Mouse (Mus musculus) cortical plate, adult 2 months (tissue): Measurements from ENCODE around the gene Olfr453. TPM values are rescaled to one million over a fixed set of nuclear protein-coding genes. Genes with fewer than 3 reads are reported as not detected.

Experiments
- H3K27ac ChIP-seq: fragments of 200-500 bp; 2 replicates; pipeline ENCODE4 v1.5.1; 2012; ENCODE audit warnings: low read length, control low read depth, inconsistent platforms; ENCODE audit not compliant: insufficient read depth
- H3K4me1 ChIP-seq: fragments of 200-500 bp; 2 replicates; pipeline ENCODE4 v1.6.1; 2011; ENCODE audit warnings: low read length; ENCODE audit not compliant: control insufficient read depth, insufficient read depth
- H3K4me3 ChIP-seq: fragments of 200-500 bp; 2 replicates; pipeline ENCODE4 v1.5.1; 2011; ENCODE audit warnings: mild to moderate bottlenecking, low read length, control low read depth; ENCODE audit not compliant: insufficient read depth
- CTCF ChIP-seq: fragments of 200-500 bp; IDR thresholded peaks from 2 replicates; pipeline ENCODE4 v1.5.1; 2011; ENCODE audit warnings: mild to moderate bottlenecking, control low read depth, low read length; ENCODE audit not compliant: insufficient read depth; ENCODE audit errors: extremely low read depth
- POLR2A ChIP-seq: fragments of 200-500 bp; IDR thresholded peaks from 2 replicates; pipeline ENCODE4 v1.6.1; 2011; ENCODE audit warnings: mild to moderate bottlenecking, low read length, control low read depth; ENCODE audit not compliant: insufficient read depth; ENCODE audit errors: extremely low read depth
- polyA plus RNA-seq: library from polyadenylated mRNA; depleted of rRNA; stranded (reverse); fragments of >200 nt; gene quantifications from 2 replicates; pipeline ENCODE4 v1.2.3, GENCODE M21; 2012; rRNA removed

Gene Olfr453
- polyA plus RNA-seq, 1 experiment, result not detected

DNA sequence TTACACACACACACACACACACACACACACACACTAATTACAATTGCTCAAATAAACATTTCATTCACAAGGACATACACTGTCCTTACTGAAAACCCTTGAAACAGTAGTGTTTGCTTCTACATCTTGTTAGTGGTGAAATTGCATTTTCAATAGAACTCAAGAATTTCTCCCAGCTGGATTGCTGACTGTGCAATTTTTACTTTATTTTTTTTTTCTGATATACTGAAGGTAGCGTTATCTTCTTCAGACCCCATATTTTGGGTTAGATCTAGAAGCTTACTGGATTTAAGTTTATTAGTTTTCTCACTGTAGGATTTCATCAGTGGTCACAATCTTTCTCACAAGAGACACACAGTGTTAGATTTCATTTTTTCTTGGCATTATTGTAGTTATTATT lies 37.9 kb downstream of the Olfr453 start:
- H3K4me3 ChIP-seq, result no peak overlapping the region

DNA sequence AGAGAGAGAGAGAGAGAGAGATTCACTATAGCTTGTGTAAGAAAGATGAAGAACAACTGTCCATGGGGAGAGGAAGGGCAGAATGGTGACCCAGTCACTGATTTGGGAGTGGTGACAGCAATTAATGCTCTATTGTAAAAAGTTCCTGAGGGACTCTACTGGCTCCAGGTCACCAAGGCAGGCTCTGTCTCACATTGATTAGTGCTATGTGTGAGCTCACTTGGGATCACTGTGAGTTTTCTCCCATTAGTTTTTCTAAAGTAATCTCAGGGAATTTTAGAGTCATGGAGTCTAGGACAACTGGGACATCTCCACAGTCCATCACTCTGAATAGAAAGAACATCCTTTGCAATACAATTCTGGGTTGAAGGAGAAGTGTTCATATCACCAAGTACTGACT lies 45.6 kb downstream of the Olfr453 start, which contains the start of gene Olfr452:
Gene Olfr452, plus strand, starts transcription at position 301 of the 400 bp plus-strand sequence.
- H3K4me1 ChIP-seq, result no peaks in the 10 kb centered on the region
- H3K4me3 ChIP-seq, result no peak within 1 kb of the TSS
- H3K27ac ChIP-seq, result no peak within 1 kb of the TSS
- TF ChIP-seq CTCF, result no peak
- no peak for TF ChIP-seq POLR2A

More for the DNA sequence above, 37.9 kb downstream of the Olfr453 start:
- H3K27ac ChIP-seq, result no peak overlapping the region
- H3K4me1 ChIP-seq, result no peaks in the 10 kb centered on the region
- TF ChIP-seq CTCF (no peak), POLR2A (no peak)

DNA sequence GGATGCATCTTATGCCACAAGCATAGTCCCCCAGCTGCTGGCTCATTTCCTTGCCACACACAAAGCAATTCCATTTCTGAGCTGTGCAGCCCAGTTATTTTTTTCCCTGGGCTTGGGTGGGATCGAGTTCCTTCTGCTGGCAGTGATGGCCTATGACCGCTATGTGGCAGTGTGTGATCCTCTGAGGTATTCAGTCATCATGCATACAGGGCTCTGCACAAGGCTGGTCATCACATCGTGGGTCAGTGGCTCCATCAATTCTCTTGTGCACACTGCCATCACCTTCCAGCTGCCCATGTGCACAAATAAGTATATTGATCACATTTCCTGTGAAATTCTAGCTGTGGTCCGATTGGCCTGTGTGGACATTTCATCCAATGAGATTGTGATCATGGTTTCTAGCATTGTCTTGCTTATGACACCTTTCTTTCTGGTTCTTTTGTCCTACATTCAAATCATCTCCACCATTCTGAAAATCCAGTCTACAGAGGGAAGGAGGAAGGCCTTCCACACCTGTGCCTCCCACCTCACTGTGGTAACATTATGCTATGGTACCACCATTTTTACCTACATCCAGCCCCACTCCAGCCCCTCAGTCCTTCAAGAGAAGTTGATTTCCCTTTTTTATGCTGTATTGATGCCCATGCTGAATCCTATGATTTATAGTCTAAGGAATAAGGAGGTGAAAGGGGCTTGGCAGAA lies 51.2 kb downstream of the Olfr453 start:
- Histone ChIP-seq H3K4me3 (no peak overlapping the region), H3K4me1 (no peaks in the 10 kb centered on the region), H3K27ac (no peak overlapping the region)
- TF ChIP-seq POLR2A (no peak), CTCF (no peak)

DNA sequence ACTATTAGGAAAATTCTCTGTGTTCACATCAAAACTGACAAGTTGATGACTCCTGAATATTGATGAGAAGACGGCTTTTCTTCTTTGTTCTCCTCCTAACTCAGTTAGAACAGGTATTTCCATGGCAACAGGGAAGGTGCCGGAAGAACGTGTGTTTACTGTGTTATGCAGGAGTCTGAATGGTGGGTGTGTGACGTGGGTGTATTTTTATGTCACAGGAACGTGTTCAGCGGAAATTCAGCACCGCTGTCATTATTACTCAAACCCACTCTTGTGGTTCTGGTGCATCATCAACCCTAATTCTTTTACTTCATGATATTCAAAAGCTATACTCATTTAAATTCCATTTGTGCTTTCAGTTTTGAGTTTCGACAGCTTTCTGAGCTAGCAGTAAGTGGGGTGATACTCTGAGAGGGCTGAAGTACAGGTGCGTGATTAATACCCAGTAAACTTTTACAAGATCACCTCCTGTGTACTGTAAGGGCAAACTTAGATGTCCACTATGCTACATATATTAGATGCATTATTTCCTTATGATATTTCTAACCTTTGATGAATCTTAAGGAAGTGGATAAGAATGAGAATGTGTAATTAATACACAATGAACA lies 51.9 kb downstream of the Olfr453 start:
- Histone ChIP-seq H3K27ac (no peak overlapping the region), H3K4me3 (no peak overlapping the region), H3K4me1 (no peaks in the 10 kb centered on the region)
- no peak for TF ChIP-seq CTCF
- TF ChIP-seq POLR2A, result no peak

DNA sequence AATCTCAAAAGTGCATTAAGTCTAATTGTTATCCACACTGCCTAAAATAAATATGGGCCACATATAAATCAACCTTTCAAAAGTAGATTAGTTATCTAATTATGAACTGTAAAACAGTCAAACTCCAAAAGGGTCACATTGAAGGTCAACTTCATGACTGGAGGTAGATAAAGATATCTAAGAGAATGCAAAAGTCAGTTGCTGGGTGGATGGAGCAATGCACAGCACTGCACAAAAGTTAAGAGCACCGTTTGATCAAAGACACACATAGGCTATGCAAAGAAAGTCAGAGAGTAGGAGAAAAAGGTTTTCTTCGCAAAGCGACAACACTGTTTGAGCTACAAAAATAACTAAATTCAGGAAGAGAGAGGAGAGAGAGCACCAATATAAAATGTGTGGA lies 55.8 kb downstream of the Olfr453 start:
- H3K4me1 ChIP-seq, result no peaks in the 10 kb centered on the region
- no peak for TF ChIP-seq POLR2A
- no peak for TF ChIP-seq CTCF
- no peak overlapping the region for H3K4me3 ChIP-seq
- H3K27ac ChIP-seq, result no peak overlapping the region

Other genes starting within 250 kb of the Olfr453 start
- gene Olfr455, start 191.8 kb upstream of the Olfr453 start, polyA plus RNA-seq, result not detected in 2 replicates
- not detected in 2 replicates for gene Tcaf3, start 141.7 kb upstream of the Olfr453 start, polyA plus RNA-seq
- 0.21 and 0.26 TPM in 2 replicates for gene Tcaf2, start 94.1 kb upstream of the Olfr453 start, polyA plus RNA-seq
- gene Tcaf1, start 29.3 kb upstream of the Olfr453 start, polyA plus RNA-seq, result 97.4 and 104 TPM in 2 replicates
- gene Olfr38, start 17.0 kb downstream of the Olfr453 start, polyA plus RNA-seq, result not detected in 2 replicates
- gene Olfr452, start 45.7 kb downstream of the Olfr453 start, polyA plus RNA-seq, result not detected in 2 replicates
- gene Olfr450, start 72.6 kb downstream of the Olfr453 start, polyA plus RNA-seq, result not detected in 2 replicates
- not detected in 2 replicates for gene Olfr449, start 95.0 kb downstream of the Olfr453 start, polyA plus RNA-seq
- not detected in 2 replicates for gene Olfr448, start 151.1 kb downstream of the Olfr453 start, polyA plus RNA-seq
- not detected in 2 replicates for gene Olfr447, start 169.5 kb downstream of the Olfr453 start, polyA plus RNA-seq
- not detected in 2 replicates for gene Olfr446, start 182.0 kb downstream of the Olfr453 start, polyA plus RNA-seq
- not detected in 2 replicates for gene Olfr444, start 209.7 kb downstream of the Olfr453 start, polyA plus RNA-seq